Mouse (Mus musculus): ENCODE measurements around the gene Rgs7bp.
"Not testable (repeated sequence)": the region's sequence is repeated elsewhere in the genome, so short reads cannot be mapped to it uniquely, and the experiment has no call there.

The Rgs7bp gene

DNA sequence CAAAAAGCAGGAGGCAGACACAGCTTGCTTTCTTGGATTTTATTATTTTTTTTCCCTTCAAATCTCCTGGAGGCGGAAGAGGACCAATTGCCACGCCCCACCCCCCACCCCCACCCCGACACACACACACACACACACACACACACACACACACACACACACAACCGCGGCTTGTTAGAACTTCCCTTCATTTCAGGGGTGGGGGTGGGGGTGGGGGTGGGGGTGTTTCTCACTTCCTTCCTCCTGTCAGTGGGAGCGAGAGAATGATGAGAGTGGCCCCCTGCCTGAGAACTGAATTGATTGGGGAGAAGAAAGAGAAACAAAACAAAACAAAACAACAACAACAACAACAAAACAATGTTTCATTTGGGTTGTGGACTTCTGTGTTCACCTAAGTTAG, 117.0 kb downstream of the Rgs7bp start:
- DNase-seq (ENCODE audit: inconsistent ontology term) = no peak

- DNase-seq (ENCODE audit: inconsistent ontology term) = no peak
Measured at GRCm38 (mm10) chr13:104936586-104936985, 118.1 kb downstream of the Rgs7bp start.

GRCm38 (mm10) chr13:104931635-104932532, 122.8 kb downstream of the Rgs7bp start:
- no peak for DNase-seq (ENCODE audit: inconsistent ontology term)

GRCm38 (mm10) chr13:104930814-104931213, 123.9 kb downstream of the Rgs7bp start:
- no peak for DNase-seq (ENCODE audit: inconsistent ontology term)

DNA sequence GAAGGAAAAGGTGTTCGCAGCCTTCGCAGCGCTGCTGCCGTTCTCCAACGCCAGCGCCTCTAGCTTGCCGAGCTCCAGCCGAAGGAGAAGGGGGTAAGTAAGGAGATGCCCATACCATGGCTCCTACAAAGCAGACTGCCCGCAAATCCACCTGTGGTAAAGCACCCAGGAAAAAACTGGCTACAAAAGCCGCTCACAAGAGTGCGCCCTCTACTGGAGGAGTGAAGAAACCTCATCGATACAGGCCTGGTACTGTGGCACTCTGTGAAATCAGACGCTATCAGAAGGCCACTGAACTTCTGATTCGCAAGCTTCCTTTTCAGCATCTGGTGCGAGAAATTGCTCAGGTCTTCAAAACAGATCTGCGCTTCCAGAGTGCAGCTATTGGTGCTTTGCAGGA, 136.1 kb downstream of the Rgs7bp start:
- DNase-seq (ENCODE audit: inconsistent ontology term) = no peak

DNA sequence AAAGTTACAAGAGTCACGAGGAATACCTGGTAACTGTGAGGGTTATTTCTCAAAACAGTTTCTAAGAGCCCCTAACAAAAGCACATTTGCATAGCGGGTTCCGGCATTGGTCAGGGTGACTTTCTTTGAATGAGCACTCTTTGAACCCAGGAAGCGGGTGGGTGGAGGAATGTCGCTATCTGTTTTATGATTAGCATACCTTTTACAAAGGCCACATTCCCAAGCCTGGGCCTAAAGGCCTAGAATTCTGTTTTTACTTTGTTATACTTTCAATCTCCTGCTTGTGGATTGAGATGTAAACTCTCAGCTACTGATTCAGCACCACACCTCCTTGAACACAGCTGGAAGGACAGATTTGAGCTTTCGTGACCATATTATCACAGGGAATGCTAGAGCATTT, 138.0 kb downstream of the Rgs7bp start:
- not testable (repeated sequence) for DNase-seq (ENCODE audit: inconsistent ontology term)

DNA sequence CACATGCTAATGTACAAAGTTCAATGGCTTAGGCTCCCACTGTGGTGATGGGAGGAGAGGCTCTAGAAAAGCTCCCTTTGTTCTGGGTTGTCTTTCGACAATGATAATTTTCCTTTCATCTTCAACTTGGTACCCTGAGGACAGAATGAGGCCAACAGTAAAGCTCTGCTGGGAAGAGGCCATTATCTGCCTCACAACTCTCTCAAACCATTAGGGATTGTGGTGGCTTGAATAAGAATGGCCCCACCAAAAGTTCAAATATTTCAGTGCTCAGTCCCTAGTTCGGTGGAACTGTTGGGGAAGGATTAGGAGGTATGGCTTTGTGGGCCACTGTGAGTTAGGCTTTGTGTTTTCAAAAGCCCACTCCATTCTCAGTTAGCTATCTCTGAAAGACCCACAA, 138.6 kb downstream of the Rgs7bp start:
- no peak for DNase-seq (ENCODE audit: inconsistent ontology term)

DNA sequence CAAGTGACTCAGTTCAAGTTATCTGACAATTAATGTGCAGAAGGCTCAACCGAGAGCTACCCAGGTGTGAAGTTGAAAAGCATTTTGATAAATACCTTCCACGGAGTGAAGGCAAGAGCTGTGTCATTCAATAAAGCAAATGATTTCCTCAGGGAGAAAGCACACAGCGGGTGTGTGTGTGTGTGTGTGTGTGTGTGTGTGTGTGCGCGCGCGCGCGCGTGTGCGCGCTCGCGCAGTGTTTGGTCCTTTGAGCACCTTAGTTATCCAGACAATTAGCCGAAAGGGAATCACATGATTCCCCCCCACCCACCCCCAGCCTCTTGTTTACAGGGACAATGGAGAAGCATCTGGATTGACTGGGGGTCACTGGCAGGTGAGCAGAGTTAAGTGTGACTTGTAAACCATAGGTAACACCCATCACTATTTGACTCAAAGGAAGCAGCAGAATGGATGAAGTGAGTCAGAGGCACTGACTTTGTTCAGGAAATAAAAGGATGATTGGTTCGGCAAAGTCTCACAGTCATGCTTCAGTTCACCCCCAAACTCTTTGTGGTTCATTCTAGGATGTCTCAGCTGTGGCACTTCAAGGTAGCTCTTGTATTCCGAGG, 140.3 kb downstream of the Rgs7bp start:
- no peak for DNase-seq (ENCODE audit: inconsistent ontology term)

- DNase-seq (ENCODE audit: inconsistent ontology term) = not testable (repeated sequence)
Measured at GRCm38 (mm10) chr13:104911626-104912025, 143.1 kb downstream of the Rgs7bp start.

DNA sequence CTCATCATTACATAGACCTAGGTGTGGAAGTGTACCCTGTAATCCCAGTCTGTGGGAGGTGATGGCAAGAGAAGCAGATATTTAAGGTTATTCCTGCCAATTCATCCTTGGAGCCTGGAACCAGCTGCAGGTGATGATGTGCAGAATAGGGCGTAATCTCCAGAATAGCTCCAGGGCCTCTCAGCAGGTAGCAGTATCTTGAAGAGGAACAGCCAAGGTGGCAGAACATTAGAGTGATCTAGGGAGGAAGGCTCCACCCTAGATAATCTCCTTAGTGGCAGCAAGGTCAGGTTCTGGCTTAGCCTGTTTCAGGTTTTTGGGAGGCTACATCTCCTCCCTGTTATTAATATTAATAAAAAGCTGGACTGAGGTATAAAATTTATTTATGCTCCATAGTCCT, 143.7 kb downstream of the Rgs7bp start:
- not testable (repeated sequence) for DNase-seq (ENCODE audit: inconsistent ontology term)

- no peak for DNase-seq (ENCODE audit: inconsistent ontology term)
Measured at GRCm38 (mm10) chr13:104908691-104909090, 146.0 kb downstream of the Rgs7bp start.
